Mouse (Mus musculus) hindbrain, embryonic 16.5 days (tissue): Measurements from ENCODE around the gene Abtb2. TPM values are rescaled to one million over a fixed set of nuclear protein-coding genes. Genes with fewer than 3 reads are reported as not detected.

Experiments used
- ATAC-seq: fragments of 200-750 bp; cut with Nextera tagmentation; 2 replicates; pipeline ENCODE4 v1.8.0; 2017; ENCODE audit warnings: moderate TSS enrichment, moderate library complexity
- H3K27ac ChIP-seq: fragments of 300-500 bp; sonication (generic); 2 replicates; pipeline ENCODE4 v1.5.1; 2014; ENCODE audit warnings: low read depth, mild to moderate bottlenecking, control low read depth, low read length, moderate library complexity
- H3K27me3 ChIP-seq: fragments of 300-500 bp; sonication (generic); replicated peaks from 2 replicates; pipeline ENCODE4 v1.6.1; 2014; ENCODE audit warnings: low read length; ENCODE audit not compliant: control insufficient read depth, insufficient read depth
- H3K36me3 ChIP-seq: fragments of 300-500 bp; sonication (generic); 2 replicates; pipeline ENCODE4 v1.6.1; 2014; ENCODE audit warnings: mild to moderate bottlenecking, low read length, moderate library complexity, mixed read lengths; ENCODE audit not compliant: control insufficient read depth, insufficient read depth
- H3K4me1 ChIP-seq: fragments of 300-500 bp; sonication (generic); 2 replicates; pipeline ENCODE4 v1.6.1; 2014; ENCODE audit warnings: low read depth, low read length; ENCODE audit not compliant: control insufficient read depth, insufficient read depth
- H3K4me2 ChIP-seq: fragments of 300-500 bp; sonication (generic); 2 replicates; pipeline ENCODE4 v1.6.1; 2014; ENCODE audit warnings: mild to moderate bottlenecking, low read length, control low read depth, moderate library complexity
- H3K4me3 ChIP-seq: fragments of 300-500 bp; sonication (generic); 2 replicates; pipeline ENCODE4 v1.5.1; 2014; ENCODE audit warnings: mild to moderate bottlenecking, low read length, control low read depth, moderate library complexity
- H3K9ac ChIP-seq: fragments of 300-500 bp; sonication (generic); 2 replicates; pipeline ENCODE4 v1.6.1; 2014; ENCODE audit warnings: low read depth, mild to moderate bottlenecking, control low read depth, low read length, moderate library complexity
- H3K9me3 ChIP-seq: fragments of 300-500 bp; sonication (generic); 2 replicates; pipeline ENCODE4 v1.6.1; 2014; ENCODE audit warnings: mild to moderate bottlenecking, low read length, moderate library complexity; ENCODE audit not compliant: control insufficient read depth
- WGBS: fragments of 180-500 bp; shearing (Covaris S2); extraction: QIAGEN DNeasy Blood & Tissue Kit; methylation state at CpG from one replicate; pipeline ENCODE4 v1.1.7; 2014; 5-methylcytosine and 5-hydroxymethylcytosine counted together
- polyA plus RNA-seq: library from polyadenylated mRNA; unstranded; fragments of >200 nt; fragmentation: Nextera tagmentation; extraction: Ambion mirVana; gene quantifications from 2 replicates; pipeline ENCODE4 v1.2.1, GENCODE M21; 2015

Abtb2 gene
- polyA plus RNA-seq, 1 experiment from 2014 or later, result 10.0 TPM

DNA sequence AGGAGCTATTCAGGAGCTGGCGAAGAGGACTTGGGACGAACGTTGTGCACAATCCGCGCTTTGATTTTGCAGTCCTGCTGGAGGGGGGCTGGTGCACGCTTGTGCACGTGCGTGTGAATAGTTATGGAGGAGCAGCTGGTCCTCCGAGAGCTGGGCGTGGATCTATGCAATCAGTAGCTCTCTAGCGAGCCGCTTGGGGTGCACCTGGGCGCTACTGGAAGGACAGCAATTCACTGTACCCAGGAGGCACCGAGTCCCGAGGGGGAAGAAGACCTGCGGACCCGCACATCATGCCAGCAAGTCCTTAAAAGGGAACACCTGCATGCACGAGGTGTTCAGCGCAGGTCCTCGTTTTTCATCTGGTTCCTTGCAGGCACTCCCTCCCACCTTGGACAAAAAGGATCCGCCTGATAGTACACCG lies 929 bp upstream of the Abtb2 start:
- peaks cover 27% of the 10 kb centered on the region for H3K4me1 ChIP-seq
- H3K4me3 ChIP-seq, result peak overlapping the region; percentile 75
- peak; percentile 43 for ATAC-seq
- H3K9ac ChIP-seq, result peak overlapping the region; percentile 57
- H3K27me3 ChIP-seq, result peaks cover 5% of the 10 kb centered on the region
- WGBS, result under 1% methylated on average over 22 of the region's 22 CpGs
- H3K9me3 ChIP-seq, result no peaks in the 10 kb centered on the region
- H3K4me2 ChIP-seq, result peak overlapping the region; percentile 99
- peak overlapping the region; percentile 18; the same call in 1 of the 2 replicates for H3K27ac ChIP-seq
- H3K36me3 ChIP-seq, result no peaks in the 10 kb centered on the region

DNA sequence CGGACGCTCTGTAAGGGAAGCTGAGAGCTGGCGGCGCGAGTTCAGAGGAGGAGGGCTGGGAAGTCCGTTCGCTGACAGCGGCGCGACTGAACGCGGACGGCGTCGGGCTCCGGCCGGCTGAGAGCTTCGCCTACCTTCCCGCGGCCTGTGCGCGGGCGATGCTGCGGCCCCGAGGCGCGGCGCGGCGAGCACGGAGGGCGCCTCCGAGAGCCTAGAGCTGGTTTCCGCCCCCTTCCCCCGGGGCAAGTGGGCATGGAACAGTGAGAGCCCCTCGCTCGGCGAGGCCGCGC lies 258 bp downstream of the Abtb2 start:
- WGBS, result under 1% methylated on average over 37 of the region's 40 CpGs
- H3K9ac ChIP-seq, result peak overlapping the region; percentile 71
- peaks cover 5% of the 10 kb centered on the region for H3K27me3 ChIP-seq
- H3K36me3 ChIP-seq, result no peaks in the 10 kb centered on the region
- peak; percentile 60 for ATAC-seq
- peak overlapping the region; percentile 99 for H3K4me2 ChIP-seq
- no peaks in the 10 kb centered on the region for H3K9me3 ChIP-seq
- peak overlapping the region; percentile 75 for H3K4me3 ChIP-seq
- H3K27ac ChIP-seq, result peak overlapping the region; percentile 77
- H3K4me1 ChIP-seq, result peaks cover 27% of the 10 kb centered on the region

DNA sequence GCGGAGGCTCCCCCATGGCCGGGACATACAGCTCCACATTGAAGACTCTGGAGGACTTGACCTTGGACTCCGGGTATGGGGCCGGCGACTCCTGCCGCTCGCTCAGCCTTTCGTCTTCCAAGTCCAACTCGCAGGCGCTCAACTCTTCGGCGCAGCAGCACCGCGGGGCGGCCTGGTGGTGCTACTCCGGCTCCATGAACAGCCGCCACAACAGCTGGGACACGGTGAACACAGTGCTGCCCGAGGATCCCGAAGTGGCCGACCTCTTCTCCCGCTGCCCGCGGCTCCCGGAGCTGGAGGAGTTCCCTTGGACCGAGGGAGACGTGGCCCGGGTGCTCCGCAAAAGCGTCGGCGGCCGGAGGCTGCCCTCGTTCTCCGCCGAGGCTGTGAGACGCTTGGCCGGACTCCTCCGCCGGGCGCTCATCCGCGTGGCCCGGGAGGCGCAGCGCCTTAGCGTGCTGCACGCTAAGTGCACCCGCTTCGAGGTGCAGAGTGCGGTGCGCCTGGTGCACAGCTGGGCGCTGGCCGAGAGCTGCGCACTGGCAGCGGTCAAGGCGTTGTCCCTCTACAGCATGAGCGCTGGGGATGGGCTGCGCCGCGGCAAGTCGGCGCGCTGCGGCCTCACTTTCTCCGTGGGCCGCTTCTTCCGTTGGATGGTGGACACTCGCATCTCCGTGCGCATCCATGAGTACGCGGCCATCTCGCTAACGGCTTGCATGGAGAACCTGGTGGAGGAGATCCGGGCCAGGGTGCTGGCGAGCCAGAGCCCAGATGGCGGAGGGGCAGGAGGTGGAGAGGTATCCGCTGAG lies 807 bp downstream of the Abtb2 start:
- Histone ChIP-seq H3K27me3 (peaks cover 5% of the 10 kb centered on the region), H3K4me3 (peak overlapping the region; percentile 75), H3K27ac (peak overlapping the region; percentile 77), H3K4me1 (peaks cover 27% of the 10 kb centered on the region), H3K9ac (peak overlapping the region; percentile 71), H3K4me2 (peak overlapping the region; percentile 99), H3K36me3 (no peaks in the 10 kb centered on the region), H3K9me3 (no peaks in the 10 kb centered on the region)
- WGBS, result under 1% methylated on average over 79 of the region's 79 CpGs
- ATAC-seq, result peak; percentile 31

DNA sequence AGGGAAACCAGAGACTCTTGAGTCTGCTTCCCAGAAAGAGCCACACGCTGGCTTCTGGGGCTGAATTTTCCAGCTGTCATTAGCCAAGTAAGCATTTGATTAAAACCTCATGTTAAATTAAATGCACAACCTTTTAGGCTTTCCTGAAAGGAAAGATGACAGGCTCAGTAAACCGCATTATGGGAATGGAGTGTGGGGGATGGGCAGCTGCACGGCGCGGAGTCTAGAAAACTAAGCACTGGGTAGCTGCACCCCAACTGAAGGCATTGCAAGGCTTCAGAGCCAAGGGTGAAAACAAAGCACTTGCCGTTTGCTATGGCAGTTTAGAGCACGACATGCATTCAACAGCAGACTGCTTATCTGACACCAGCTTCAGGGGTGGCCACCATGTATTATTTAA lies 2.1 kb downstream of the Abtb2 start:
- Histone ChIP-seq H3K9ac (peak overlapping the region; percentile 20), H3K36me3 (no peaks in the 10 kb centered on the region), H3K27me3 (no peaks in the 10 kb centered on the region), H3K4me2 (peak overlapping the region; percentile 99), H3K4me3 (peak overlapping the region; percentile 75), H3K9me3 (no peaks in the 10 kb centered on the region), H3K4me1 (peaks cover 31% of the 10 kb centered on the region), H3K27ac (no peak overlapping the region)
- no peak for ATAC-seq
- 11% methylated on average over 7 of the region's 7 CpGs for WGBS

DNA sequence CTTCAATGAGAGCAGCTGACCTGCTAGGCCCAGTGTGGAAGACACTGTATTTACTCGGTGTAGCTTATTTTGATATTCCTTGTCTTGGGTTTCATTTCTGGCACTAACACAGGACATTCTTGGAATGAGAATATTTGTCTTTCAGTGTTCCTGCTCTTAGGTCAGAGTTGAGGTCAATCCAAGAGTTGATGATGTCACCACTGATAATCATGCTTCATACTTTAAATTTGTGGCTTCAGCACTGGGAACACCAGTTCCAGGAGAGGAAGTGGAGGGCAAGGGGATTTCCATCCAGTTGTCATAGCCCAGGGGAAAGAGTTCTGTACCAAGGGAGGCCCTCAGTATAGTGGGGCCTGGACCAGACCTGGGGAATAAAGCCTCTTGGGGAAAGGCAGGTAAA lies 3.6 kb downstream of the Abtb2 start:
- Histone ChIP-seq H3K4me2 (peak overlapping the region; percentile 99), H3K4me1 (peaks cover 31% of the 10 kb centered on the region), H3K27me3 (no peaks in the 10 kb centered on the region), H3K36me3 (no peaks in the 10 kb centered on the region), H3K9ac (no peak overlapping the region; the same call in 1 of the 2 replicates), H3K27ac (no peak overlapping the region), H3K4me3 (no peak overlapping the region), H3K9me3 (no peaks in the 10 kb centered on the region)
- 50% methylated on average over 1 of the region's 1 CpGs for WGBS
- ATAC-seq, result no peak

DNA sequence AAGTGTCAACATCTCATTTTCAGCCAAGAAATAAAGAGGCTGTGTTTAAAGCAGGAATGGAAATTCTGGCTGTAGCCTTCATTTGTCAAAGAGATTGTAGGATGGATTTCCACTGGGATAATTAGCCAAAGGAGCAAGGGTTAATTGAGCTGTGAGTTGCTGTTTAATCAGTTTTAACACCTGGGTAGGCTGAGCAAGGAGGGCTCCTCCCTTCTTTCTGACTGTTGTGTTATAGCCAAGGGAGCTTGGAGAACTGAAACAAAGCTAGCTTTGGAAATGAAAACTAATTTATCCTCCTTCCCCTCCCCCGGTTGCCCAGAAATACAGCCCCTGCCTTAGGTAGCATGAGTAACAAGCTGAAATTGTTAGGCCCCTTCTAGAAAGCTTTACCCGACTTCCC lies 6.2 kb downstream of the Abtb2 start:
- Histone ChIP-seq H3K9ac (no peak overlapping the region), H3K4me3 (no peak overlapping the region), H3K4me1 (peaks cover 18% of the 10 kb centered on the region), H3K4me2 (no peak overlapping the region), H3K9me3 (no peaks in the 10 kb centered on the region), H3K36me3 (no peaks in the 10 kb centered on the region), H3K27me3 (no peaks in the 10 kb centered on the region), H3K27ac (no peak overlapping the region)
- no peak for ATAC-seq
- 60% methylated on average over 2 of the region's 2 CpGs for WGBS

DNA sequence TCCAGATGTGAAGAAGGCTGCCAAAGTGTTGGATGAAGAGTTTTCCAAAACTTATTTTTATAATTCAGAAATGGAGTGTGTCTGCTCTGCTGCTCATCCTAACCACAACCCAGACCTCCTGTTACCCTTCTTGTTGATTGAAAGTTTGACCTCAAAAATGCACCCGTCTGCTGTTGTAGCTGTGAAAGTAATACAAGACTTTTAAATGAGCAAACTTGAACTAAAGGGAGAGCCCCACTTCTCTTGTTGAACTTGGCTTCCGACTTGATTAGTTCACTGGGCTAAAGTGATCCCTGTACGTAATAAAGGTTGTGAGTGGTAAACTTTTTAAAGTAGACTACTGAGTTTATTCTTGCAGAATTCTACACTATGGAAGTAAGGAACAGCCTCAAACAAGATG lies 10.3 kb downstream of the Abtb2 start:
- no peak for ATAC-seq
- no peak overlapping the region for H3K4me3 ChIP-seq
- H3K4me2 ChIP-seq, result no peak overlapping the region
- H3K9me3 ChIP-seq, result no peaks in the 10 kb centered on the region
- 90% methylated on average over 3 of the region's 3 CpGs for WGBS
- H3K27me3 ChIP-seq, result no peaks in the 10 kb centered on the region
- no peaks in the 10 kb centered on the region for H3K36me3 ChIP-seq
- H3K9ac ChIP-seq, result no peak overlapping the region
- H3K4me1 ChIP-seq, result peaks cover 6% of the 10 kb centered on the region; the same call in 1 of the 2 replicates
- no peak overlapping the region for H3K27ac ChIP-seq

DNA sequence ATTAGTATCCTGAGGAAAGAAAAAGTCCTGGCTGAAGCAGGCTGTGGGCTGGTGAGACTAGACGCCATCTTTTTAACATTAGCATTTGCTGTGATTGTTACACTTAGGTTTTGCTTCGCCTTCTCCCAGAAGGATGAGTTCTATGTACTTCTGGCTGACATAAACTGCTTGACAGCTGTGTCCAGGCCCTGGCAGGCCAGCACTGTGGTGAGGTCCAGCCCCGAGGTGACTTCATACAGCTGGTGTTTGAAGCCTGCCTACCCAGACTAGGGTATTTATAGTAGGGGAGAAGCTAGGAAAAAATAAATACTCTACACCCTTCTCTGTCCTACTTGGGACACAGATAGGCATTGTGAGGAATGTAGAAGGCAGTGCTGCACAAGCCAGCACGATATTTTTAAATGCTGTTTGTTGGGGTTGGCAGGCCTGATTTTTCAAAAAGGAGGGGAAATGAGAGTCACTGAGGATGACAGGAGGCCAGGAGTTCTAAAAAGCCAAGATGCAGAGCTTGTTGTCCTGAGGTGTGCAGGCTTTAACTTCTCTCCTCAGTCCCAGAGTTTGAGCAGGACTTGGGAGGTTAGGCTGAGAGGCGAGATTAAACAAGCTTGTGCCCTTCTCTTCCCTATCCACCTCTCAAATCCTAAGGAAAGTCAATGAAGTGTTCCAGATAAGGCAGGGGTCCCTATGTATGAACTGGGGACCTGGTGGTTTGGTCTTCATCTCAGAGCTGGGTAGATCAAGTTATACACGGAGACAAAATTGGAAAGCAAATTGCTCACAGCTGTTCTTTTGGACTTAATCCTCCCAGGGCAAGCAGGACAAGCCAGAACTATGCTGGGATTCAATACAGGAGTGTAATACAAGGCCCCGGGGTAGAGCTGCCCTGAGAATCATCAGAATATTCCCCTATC lies 11.9 kb downstream of the Abtb2 start:
- ATAC-seq, result no peak
- H3K27me3 ChIP-seq, result no peaks in the 10 kb centered on the region
- H3K9me3 ChIP-seq, result no peaks in the 10 kb centered on the region
- no peak overlapping the region for H3K4me3 ChIP-seq
- H3K4me1 ChIP-seq, result 0 out of 2 replicates have a peak, but pooled peaks cover 2% of the 10 kb centered on the region
- H3K9ac ChIP-seq, result no peak overlapping the region
- no peak overlapping the region for H3K4me2 ChIP-seq
- WGBS, result 66% methylated on average over 7 of the region's 7 CpGs
- H3K27ac ChIP-seq, result no peak overlapping the region
- no peaks in the 10 kb centered on the region for H3K36me3 ChIP-seq

DNA sequence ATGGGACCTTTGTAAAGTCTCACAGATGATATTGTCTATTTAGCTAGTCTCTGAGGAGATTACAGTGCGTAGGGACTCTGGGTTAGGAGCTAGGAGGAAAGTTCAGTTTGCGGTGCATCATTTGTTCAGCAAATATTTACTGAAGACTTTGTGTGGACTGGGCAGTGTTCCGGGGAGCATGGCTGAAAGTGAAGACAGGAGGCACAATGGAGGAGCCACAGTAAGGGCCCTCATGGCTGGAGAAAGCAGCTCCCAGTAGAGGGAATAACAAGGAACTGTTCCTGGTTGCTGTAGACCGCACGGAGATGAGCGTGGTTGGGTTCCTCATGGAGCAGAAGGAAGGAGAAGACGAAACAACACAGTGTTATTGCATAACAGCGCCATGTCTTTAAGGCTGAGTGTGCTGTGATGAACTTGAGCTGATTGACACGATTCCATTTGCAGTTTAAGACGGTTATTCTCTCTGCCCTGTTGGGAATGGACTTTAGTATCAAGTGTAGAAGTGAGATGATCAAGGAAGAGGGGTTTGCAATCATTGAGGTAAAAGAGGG lies 12.6 kb downstream of the Abtb2 start:
- Histone ChIP-seq H3K4me2 (no peak overlapping the region), H3K4me1 (0 out of 2 replicates have a peak, but pooled peaks cover 2% of the 10 kb centered on the region), H3K36me3 (no peaks in the 10 kb centered on the region), H3K4me3 (no peak overlapping the region), H3K9me3 (no peaks in the 10 kb centered on the region), H3K27ac (no peak overlapping the region), H3K9ac (no peak overlapping the region), H3K27me3 (no peaks in the 10 kb centered on the region)
- WGBS, result 93% methylated on average over 10 of the region's 10 CpGs
- ATAC-seq, result no peak
